Mouse (Mus musculus) cerebellum, adult 2 months (tissue): ENCODE measurements around the gene Tcl1b5.
"Not testable (repeated sequence)": the region's sequence is repeated elsewhere in the genome, so short reads cannot be mapped to it uniquely, and the experiment has no call there.

Experiments
- CTCF ChIP-seq: fragments of 200-500 bp; IDR thresholded peaks from 2 replicates; pipeline ENCODE4 v1.5.1; 2011; ENCODE audit warnings: low read depth, mild to moderate bottlenecking, control low read depth, low read length, moderate library complexity, borderline replicate concordance; ENCODE audit not compliant: insufficient read depth
- POLR2A ChIP-seq: fragments of 200-500 bp; IDR thresholded peaks from 2 replicates; pipeline ENCODE4 v1.6.1; 2011; ENCODE audit warnings: low read length, control low read depth, borderline replicate concordance; ENCODE audit not compliant: insufficient read depth

- TF ChIP-seq CTCF, POLR2A: not testable (repeated sequence)
Measured at GRCm38 (mm10) chr12:105201657-105202056, 25.5 kb downstream of the Tcl1b5 start, which contains the start of gene Tcl1b4.
